Mouse (Mus musculus) c-Kit-positive CD71-negative TER-119-negative erythroid progenitor cells, embryonic 14.5 days (primary cell): ENCODE measurements around the gene Aff3.

Experiments
- DNase-seq: peaks from one replicate; pipeline ENCODE4 v3.0.0-alpha.2; 2013; ENCODE audit warnings: low read depth

Gene Aff3

DNA sequence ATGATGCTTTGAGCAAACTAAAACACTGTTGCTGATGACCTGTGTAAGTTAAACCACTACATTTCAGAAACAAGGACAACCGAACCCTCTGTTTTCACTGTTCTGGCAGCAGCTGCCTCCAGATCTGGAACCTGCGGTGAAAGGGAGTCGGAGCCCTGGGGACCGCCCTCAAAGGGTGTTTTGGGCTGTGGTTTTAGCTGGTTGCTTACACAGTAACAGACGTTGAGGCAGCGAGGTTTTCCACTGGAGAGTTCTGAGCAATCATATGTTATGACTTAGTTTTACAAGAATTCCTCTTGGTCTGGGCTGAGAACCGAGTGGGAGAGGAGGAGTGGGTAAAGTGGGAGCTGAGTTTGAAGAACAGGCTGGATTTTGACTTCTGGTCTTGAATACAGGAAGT, 7.1 kb downstream of the Aff3 start:
- no peak for DNase-seq

DNA sequence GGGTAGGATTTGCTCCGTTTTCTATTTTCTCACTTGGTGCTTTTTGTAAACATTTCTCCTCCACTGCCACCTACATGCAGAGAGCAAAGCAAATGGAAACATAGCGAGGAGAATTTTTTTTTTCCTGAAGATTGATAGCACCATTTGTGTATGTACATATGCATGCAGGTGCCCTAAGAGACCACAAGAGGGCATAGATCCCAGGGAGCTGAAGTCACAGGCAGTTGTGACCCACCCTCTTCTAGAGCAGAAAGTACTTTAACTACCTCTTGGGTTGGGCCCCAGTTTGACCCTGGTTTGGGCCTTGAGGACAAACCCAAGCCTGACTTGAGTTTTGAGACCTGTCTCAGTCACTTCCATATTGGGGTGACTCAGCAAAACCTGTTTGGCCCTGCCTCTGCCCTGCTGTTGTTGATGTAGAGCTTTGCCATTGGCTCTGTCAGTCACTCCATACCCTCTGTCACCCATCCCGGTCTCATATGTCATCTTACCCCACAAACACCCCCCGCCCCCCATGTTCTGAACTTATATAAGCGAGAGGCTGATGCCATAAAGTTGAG, 9.7 kb downstream of the Aff3 start:
- no peak for DNase-seq

DNA sequence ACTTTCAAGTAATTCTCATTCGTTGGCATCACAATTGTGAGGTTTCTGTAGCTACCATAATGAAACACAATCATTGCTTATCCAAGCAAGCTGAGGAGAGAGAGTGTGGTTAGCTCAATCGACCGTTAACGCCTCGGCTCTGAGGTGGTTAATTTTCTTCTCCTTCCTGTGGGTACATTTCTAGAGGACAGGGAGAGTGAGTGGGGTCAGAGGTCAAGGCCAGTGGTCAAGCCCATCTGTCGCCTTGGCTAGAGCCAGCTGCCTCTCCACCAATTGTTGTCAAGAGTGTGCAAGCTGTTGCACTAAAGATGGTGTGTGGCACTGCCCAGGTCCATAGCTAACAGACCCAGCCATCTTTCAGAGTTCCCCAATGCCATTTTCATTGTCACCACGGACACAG, 14.7 kb downstream of the Aff3 start:
- no peak for DNase-seq

DNA sequence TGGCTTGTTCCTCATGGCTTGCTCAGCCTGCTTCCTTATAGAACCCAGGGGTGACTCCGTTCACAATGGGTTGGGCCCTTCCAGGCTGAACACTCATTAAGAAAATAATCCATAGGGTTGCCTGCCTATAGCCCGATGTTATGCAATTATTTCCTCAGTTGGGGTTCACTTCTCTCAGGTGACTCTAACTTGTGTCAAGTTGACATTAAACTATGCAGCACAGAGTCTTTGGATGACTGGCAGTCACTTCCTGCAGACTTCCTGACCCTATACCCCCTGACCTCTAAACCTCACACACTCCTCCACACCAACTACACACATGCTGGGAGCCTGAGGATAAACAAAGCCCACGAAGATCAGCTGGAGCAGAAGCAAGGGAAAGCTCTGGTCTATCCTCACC, 15.6 kb downstream of the Aff3 start:
- DNase-seq, result no peak

- no peak for DNase-seq
Measured at GRCm38 (mm10) chr1:38642288-38642687, 22.5 kb downstream of the Aff3 start.

- no peak for DNase-seq
Measured at GRCm38 (mm10) chr1:38639669-38640068, 25.1 kb downstream of the Aff3 start.

GRCm38 (mm10) chr1:38635596-38635995, 29.2 kb downstream of the Aff3 start:
- no peak for DNase-seq

DNA sequence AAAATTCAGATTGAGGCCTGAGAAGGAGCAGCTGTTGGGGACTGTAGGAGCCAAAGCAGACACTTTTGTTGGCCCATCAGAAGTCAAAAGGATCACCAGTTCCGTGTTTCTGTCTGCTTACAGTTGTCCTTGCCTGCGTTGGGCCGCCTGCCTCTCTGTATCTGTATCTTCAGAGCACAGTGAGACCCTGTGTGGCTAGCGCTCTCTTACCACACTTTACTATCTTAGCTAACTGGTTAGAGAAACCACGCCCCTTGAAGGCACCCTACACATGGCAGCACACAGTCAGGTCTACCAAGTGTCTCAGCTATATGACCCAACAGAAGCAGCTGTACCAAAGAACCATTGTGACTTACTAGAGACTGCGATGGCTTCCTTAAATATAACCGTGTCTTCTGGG, 30.7 kb downstream of the Aff3 start:
- DNase-seq, result no peak

DNA sequence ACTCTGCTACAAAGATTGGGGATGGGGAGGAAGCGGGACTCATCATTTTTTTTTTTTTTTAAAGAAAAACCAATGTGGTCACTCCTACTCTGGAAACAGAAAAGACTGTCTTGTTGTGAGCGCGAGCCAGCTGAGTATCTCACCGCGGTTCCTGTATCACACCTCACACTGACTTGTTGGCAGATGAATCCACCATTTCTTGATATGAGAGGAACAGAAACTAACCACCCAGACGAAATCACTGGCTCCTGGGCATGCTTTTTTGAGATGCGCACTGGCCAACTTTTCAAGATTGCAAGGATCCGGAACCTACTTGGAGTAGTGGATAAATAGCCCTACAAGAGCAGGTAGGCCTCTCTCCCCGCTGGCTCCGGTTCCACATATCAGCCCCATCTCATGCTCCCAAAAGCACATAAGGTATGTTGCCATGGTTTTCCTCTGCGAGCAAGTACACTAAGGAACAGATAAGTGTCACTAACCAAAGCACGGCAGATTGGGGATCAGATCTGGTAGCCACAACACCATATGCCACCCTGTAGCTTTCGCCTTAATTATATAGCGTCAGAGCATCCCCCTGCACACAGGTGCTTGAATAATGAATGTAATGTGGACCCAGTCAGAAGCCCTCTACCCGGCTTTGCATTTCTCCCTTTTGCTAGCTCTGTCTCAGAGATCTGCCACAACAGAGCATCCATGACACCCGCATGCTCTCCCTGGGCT, 32.1 kb downstream of the Aff3 start:
- no peak for DNase-seq

- DNase-seq, result no peak
Measured at GRCm38 (mm10) chr1:38631501-38632279, 33.1 kb downstream of the Aff3 start.

DNA sequence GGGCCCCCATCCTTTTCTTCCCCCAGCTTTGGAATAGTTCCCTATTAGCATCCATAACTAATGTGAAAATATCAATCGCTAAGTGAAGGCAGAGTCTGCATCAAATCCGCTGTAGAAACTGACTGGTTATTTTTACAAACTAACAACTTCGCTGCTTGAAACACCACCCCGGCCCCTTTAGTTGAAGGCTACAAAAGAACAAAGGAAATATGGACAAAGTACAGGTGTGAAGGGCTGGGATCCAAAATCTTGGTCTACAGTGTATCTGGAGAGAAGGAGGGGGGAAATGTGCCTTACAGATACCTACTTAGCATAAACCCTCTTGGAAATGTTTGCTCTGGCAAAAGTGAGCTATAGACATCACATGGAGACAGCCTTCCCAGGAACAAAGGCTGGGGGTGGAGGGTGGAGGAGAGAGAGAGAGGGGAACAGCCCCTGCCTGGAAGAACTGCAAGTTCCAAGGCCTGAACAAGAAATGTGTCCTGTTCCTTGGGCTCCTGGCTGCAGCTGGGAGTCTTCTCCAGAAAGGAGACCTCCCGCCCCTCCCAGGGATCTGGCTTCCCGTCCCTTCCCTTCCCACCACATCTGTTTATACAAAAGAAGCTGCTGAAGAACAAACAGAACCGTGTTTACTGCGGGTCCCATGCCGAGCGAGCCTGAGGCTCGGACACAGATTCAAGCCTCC, 35.7 kb downstream of the Aff3 start:
- no peak for DNase-seq

DNA sequence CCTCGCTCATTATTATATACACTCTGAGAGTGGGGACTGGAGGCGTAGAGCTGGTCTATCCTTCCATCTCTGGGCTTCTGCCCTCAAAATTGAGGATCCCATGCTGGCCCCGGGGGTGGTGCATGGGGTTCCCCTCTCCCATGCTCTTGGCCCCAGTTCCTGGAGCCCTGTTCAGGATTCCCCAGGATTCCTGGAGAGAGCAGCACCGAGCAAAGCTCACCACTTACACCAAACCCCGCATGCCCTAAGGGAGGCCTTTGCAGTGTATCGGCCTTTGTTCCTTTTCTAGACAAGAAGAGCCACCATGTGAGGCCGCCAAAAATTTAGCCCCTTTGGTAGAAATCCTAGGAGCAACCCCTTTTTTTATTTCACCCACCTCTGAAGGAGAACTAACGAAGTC, 36.3 kb downstream of the Aff3 start:
- DNase-seq, result no peak

GRCm38 (mm10) chr1:38627683-38628361, 36.9 kb downstream of the Aff3 start:
- DNase-seq, result no peak

GRCm38 (mm10) chr1:38626739-38627661, 37.8 kb downstream of the Aff3 start:
- no peak for DNase-seq

DNA sequence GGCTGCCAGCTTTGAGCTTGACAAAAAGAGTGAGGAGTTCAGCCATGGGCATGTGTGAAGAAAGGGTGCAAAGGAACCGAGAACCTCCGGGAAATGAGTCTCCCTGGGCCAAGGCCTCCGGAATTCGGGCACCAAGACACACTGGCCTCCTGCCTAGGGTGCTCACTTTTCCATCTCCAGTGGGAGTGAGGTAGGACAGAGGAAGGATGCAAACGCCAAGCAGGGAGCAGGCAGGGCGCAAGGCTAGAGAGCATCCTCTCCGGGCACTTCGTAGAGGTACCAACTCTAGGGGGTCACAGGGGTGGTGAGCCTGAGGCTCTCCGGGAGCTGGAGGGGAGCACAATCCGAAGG, 38.4 kb downstream of the Aff3 start:
- no peak for DNase-seq

DNA sequence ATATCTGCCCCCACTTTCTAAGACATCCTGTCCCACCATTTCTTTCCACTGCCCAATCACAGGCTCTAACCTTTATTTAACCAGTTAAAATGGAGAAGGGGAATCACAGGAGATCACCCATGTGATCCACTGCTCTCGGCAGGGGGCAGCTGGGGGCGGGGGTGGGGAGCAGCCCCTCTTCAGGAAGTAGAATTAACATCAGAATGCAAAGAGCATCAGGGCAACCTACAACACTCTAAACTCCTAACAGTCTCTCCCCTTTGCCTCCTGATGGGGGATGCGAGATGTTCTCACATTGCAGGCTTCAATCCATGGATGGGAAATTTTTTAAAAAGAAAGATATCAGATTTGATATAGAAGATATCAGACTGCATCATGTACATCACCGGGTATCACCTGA, 42.9 kb downstream of the Aff3 start:
- DNase-seq, result no peak

DNA sequence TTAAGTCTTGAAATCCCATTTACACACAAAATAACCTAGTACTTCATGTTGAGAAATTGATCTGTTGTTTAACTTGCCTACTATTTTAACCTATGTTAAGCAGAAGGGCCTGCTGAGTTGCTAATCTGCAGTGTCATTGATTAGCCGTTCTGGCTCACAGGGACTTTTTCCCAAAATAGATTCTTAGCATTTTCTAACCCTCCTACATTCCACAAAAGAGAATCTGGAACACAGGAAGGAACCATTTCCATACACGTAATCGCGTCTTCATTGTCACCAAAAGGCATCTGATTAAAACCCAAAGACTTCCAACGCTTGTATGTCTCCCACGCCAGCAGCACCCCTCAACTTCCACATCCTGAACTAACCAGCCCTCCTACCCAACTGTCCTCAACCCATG, 44.4 kb downstream of the Aff3 start:
- DNase-seq, result no peak

GRCm38 (mm10) chr1:38606741-38607140, 58.0 kb downstream of the Aff3 start:
- DNase-seq, result no peak

GRCm38 (mm10) chr1:38605426-38605825, 59.3 kb downstream of the Aff3 start:
- no peak for DNase-seq

- DNase-seq, result no peak
Measured at GRCm38 (mm10) chr1:38604611-38605010, 60.1 kb downstream of the Aff3 start.

- peak; percentile 26 for DNase-seq
Measured at GRCm38 (mm10) chr1:38601802-38602508, 62.8 kb downstream of the Aff3 start.
